Mouse (Mus musculus): ENCODE data around the gene Ildr1. TPM values are rescaled to one million over a fixed set of nuclear protein-coding genes. Genes with fewer than 3 reads are reported as not detected.

Ildr1 gene
- total RNA-seq (2018; cell fraction: chromatin; rRNA removed), result under 1 TPM in 6 of 26 experiments, not detected in 20; 0.27 to 0.67 (median 0.47) TPM
- under 1 TPM in 10 of 26 experiments, not detected in 16; 0.04 to 0.38 (median 0.10) TPM for total RNA-seq (2018; cell fraction: cytosol; rRNA removed)
- 1 to 10 TPM in 2 of 26 experiments, under 1 TPM in 8, not detected in 16; 0.25 to 2.7 (median 0.48) TPM for total RNA-seq (2018; cell fraction: nucleus; rRNA removed)
- not detected in 3 replicates for polyA plus RNA-seq (2018)

DNA sequence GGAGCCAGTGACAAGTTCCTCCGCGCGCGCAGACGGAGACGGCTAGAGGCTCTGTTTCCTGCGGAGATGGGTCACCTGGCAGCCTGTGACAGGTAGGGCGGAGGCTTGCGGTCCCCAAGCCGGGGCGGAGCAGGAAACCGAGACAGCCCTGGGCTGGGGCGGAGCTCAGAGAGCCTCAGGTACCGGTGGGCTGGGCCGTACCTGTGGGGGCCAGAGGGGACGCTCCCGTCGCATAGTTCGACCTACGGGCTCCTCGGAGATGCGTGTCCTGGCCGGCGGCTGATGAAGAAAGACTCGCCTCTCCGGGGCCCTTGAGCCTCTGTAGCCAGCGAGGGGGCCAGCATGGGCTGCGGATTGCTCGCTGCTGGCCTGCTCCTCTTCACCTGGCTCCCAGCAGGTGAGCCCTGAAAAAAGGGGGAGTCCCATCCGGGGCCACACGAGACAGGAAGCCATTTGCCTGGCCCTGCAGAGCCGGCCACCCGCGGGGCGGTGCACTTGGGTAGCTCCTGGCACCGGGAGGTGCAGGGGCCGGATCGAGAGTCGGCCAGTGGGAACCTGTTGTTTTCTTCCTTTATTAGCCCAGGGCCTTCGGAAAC lies at the start of gene Ildr1:
TSS of gene Ildr1 (plus strand) at position 161 of the 596 bp plus-strand sequence.
- Histone ChIP-seq H3K79me2 (ENCODE audit: inconsistent target) (no peaks in the 10 kb centered on the region), H3K4me3 (ENCODE audit: inconsistent target) (no peak within 1 kb of the TSS), H3K27ac (no peak within 1 kb of the TSS), H3K36me3 (ENCODE audit: inconsistent target) (no peaks in the 10 kb centered on the region)
- 10% methylated on average over 40 of the region's 40 CpGs for WGBS (ENCODE audit: missing documents)

- no peaks in the 10 kb centered on the region; the same call in 1 of the 2 replicates for H3K79me2 ChIP-seq (ENCODE audit: inconsistent target)
- H3K36me3 ChIP-seq (ENCODE audit: inconsistent target), result no peaks in the 10 kb centered on the region; the same call in 1 of the 2 replicates
- H3K27ac ChIP-seq, result no peak overlapping the region
- 69% methylated on average over 6 of the region's 6 CpGs for WGBS (ENCODE audit: missing documents)
- no peak overlapping the region for H3K4me3 ChIP-seq (ENCODE audit: inconsistent target)
These were observed 48.7 kb upstream of the Ildr1 start for GRCm38 (mm10) chr16:36645124-36645523.

DNA sequence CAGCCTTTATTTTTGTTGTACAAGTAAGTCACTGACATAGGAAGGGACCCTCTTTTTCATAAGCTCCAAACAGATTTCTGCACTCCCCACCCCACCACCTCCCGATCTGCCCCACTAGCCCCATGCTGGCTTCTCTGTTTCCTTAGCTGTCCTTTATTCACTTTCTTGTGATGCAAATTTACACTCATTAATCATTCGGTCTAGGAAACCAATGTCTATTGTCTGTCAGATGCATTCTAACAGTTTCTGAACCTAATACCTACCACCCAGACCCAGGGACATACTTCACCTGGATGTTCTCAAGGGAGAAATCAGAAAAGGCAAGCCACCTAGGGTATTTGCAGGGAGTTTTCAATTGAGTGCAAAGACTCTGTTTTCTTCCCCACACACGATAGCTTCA lies 44.5 kb upstream of the Ildr1 start:
- Histone ChIP-seq H3K4me3 (ENCODE audit: inconsistent target) (no peak overlapping the region), H3K27ac (no peak overlapping the region), H3K79me2 (ENCODE audit: inconsistent target) (no peaks in the 10 kb centered on the region; the same call in 1 of the 2 replicates), H3K36me3 (ENCODE audit: inconsistent target) (no peaks in the 10 kb centered on the region)
- 92% methylated on average over 3 of the region's 3 CpGs for WGBS (ENCODE audit: missing documents)

- Histone ChIP-seq H3K36me3 (ENCODE audit: inconsistent target) (no peaks in the 10 kb centered on the region), H3K79me2 (ENCODE audit: inconsistent target) (no peaks in the 10 kb centered on the region; the same call in 1 of the 2 replicates), H3K27ac (no peak overlapping the region), H3K4me3 (ENCODE audit: inconsistent target) (no peak overlapping the region)
- 90% methylated on average over 4 of the region's 4 CpGs for WGBS (ENCODE audit: missing documents)
These were observed 43.3 kb upstream of the Ildr1 start for GRCm38 (mm10) chr16:36650511-36650910.

GRCm38 (mm10) chr16:36651174-36651766 lies 42.5 kb upstream of the Ildr1 start:
- Histone ChIP-seq H3K79me2 (ENCODE audit: inconsistent target) (no peaks in the 10 kb centered on the region; the same call in 1 of the 2 replicates), H3K27ac (no peak overlapping the region), H3K36me3 (ENCODE audit: inconsistent target) (no peaks in the 10 kb centered on the region), H3K4me3 (ENCODE audit: inconsistent target) (no peak overlapping the region)
- 94% methylated on average over 6 of the region's 6 CpGs for WGBS (ENCODE audit: missing documents)

DNA sequence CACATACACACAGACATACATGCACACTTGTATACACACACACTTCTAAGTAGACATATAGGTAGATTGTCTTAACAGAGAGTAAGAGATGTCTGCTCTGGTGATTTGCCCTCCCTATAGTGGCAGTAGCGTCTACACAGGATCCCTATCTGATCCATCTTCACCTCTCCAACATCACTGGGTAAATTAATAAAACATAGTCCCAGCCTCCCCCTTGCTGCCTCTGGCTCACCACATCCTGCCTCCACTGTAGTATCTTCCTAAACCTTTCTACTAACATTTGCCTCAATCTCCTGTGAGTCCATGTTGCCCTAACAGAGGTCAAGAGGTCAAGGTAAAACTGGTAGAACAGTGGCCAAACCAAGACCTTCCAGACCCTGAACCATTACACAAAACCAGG lies 38.6 kb upstream of the Ildr1 start:
- H3K4me3 ChIP-seq (ENCODE audit: inconsistent target), result no peak overlapping the region
- H3K79me2 ChIP-seq (ENCODE audit: inconsistent target), result peaks cover 4% of the 10 kb centered on the region; the same call in 1 of the 2 replicates
- no peaks in the 10 kb centered on the region for H3K36me3 ChIP-seq (ENCODE audit: inconsistent target)
- H3K27ac ChIP-seq, result peak overlapping the region; percentile 31
- WGBS (ENCODE audit: missing documents), result 89% methylated on average over 1 of the region's 1 CpGs

GRCm38 (mm10) chr16:36655910-36656309 lies 37.9 kb upstream of the Ildr1 start:
- H3K36me3 ChIP-seq (ENCODE audit: inconsistent target), result 0 out of 2 replicates have a peak, but pooled peaks cover 2% of the 10 kb centered on the region
- WGBS (ENCODE audit: missing documents), result 10% methylated on average over 4 of the region's 4 CpGs
- peak overlapping the region; percentile 31 for H3K27ac ChIP-seq

DNA sequence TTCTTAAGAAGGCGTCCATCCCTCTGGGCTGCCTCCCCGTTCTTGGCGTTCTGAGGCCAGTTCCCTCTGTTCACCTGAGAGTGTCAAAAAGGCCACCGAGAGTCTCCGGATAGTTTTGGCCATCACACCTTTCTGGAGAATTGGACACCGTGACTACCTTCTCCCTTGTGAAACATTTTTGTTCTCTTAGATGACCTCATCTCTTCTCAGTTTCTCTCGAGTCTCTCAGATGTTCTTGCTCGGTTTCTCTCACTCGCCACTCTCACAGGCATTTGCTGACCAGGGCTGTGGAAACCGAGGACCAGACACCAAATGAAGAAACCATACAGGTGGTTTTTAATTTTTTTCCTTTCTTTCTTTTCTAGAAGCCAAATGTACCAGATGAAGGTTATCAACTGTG lies 32.4 kb upstream of the Ildr1 start:
- Histone ChIP-seq H3K36me3 (ENCODE audit: inconsistent target) (0 out of 2 replicates have a peak, but pooled peaks cover 5% of the 10 kb centered on the region), H3K4me3 (ENCODE audit: inconsistent target) (no peak overlapping the region), H3K79me2 (ENCODE audit: inconsistent target) (peaks cover 48% of the 10 kb centered on the region; the same call in 1 of the 2 replicates), H3K27ac (no peak overlapping the region)
- WGBS (ENCODE audit: missing documents), result 91% methylated on average over 10 of the region's 10 CpGs

More at GRCm38 (mm10) chr16:36655910-36656309, 37.9 kb upstream of the Ildr1 start:
- peaks cover 11% of the 10 kb centered on the region; the same call in 1 of the 2 replicates for H3K79me2 ChIP-seq (ENCODE audit: inconsistent target)
- H3K4me3 ChIP-seq (ENCODE audit: inconsistent target), result no peak overlapping the region

DNA sequence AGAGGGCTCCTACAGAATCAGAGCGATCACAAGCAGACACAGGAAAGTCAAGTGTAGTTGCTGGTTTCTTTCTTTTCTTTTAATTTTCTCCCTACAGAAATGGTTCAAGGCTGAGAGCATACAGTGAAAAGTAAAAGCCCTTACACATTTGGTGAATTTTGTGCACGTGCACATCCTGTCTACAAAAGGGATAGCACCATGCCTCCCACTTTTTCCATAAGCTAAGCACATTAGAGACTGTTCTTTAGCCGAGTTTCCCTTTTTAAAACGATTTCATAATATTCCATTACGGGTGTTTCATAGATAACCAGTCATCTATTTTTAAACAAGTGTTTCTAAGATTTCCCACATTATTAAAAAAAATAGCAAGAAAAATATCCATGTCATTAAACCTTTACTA lies 30.3 kb upstream of the Ildr1 start:
- Histone ChIP-seq H3K4me3 (ENCODE audit: inconsistent target) (no peak overlapping the region), H3K27ac (peak overlapping the region; percentile 4; the same call in 1 of the 2 replicates)
- 31% methylated on average over 5 of the region's 5 CpGs for WGBS (ENCODE audit: missing documents)

DNA sequence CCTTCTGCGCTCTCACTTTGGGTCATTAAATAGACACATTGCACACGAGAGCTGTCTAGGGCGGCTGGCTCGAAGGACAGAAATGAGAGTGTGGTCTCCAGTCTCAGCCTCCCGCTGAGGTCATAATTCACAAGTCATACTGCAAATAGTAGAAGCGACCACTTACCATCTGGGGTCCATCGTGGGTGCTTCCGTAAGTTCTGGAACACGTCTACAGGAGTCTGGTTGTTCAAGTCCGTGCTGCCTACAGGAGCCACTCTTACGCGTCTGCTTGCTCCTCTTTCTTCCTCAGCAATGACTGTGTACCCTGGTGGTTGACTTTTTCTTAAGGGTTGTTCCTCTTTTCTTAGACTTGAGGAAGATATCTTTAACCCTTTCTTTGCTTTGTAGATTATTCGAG lies 28.0 kb upstream of the Ildr1 start, which contains the start of gene Cd86:
TSS of gene Cd86 (minus strand) at position 300 of the 400 bp plus-strand sequence.
- Histone ChIP-seq H3K27ac (peak within 1 kb of the TSS; percentile 63), H3K4me3 (ENCODE audit: inconsistent target) (peak within 1 kb of the TSS; percentile 40), H3K36me3 (ENCODE audit: inconsistent target) (0 out of 2 replicates have a peak, but pooled peaks cover 5% of the 10 kb centered on the region), H3K79me2 (ENCODE audit: inconsistent target) (peaks cover 38% of the 10 kb centered on the region; the same call in 1 of the 2 replicates)
- 0% methylated on average over 13 of the region's 13 CpGs for WGBS (ENCODE audit: missing documents)

More for the DNA sequence above, 30.3 kb upstream of the Ildr1 start:
- H3K79me2 ChIP-seq (ENCODE audit: inconsistent target), result peaks cover 48% of the 10 kb centered on the region; the same call in 1 of the 2 replicates
- 0 out of 2 replicates have a peak, but pooled peaks cover 5% of the 10 kb centered on the region for H3K36me3 ChIP-seq (ENCODE audit: inconsistent target)

DNA sequence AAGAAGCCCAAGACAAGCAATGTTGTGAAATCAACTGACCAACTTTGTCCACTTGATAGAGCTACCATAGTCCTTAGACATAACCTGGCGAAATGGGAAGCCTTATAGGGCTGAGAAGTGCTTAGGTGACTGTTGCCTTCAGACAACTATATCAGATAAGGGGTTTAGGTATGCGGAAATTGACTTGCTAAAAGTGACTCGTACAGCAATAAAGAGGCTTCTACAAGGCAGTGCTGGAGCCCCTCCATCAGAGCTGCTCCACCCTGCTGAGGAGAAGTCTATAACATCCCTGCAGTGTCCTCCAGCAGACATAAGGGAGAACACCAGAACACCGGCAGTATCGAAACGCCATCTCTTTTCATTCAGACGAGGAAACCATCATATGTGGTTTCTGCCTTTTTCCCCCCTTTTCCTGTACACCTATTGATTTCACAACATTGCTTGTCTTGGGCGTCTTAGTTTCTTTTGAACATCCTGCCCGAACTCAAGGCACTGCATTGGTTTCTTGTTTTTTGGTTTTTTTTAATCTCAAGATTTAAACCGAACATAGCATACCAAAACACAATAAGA lies 27.2 kb upstream of the Ildr1 start:
- peaks cover 31% of the 10 kb centered on the region; the same call in 1 of the 2 replicates for H3K79me2 ChIP-seq (ENCODE audit: inconsistent target)
- no peak overlapping the region for H3K27ac ChIP-seq
- 62% methylated on average over 10 of the region's 10 CpGs for WGBS (ENCODE audit: missing documents)
- H3K4me3 ChIP-seq (ENCODE audit: inconsistent target), result no peak overlapping the region
- H3K36me3 ChIP-seq (ENCODE audit: inconsistent target), result no peaks in the 10 kb centered on the region

DNA sequence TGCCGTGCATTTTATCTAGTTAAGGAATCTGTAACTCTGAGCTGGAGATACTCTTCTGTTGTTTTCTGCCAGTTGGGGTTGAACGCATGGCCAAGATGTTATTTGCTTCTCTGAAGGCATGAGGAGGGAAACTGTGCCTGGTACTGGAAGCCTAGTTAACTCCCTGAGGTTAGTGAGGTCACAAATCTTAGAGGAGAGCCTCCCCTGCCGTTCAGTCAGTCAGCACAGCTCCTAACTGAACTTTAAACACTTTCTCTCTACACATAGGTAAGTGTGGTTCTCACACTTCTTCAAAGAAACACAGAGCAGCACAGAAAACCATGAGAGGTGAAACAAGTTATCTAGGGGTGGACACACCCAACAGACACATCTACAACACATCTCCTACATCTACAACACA lies 23.2 kb upstream of the Ildr1 start:
- Histone ChIP-seq H3K36me3 (ENCODE audit: inconsistent target) (no peaks in the 10 kb centered on the region), H3K79me2 (ENCODE audit: inconsistent target) (no peaks in the 10 kb centered on the region), H3K27ac (no peak overlapping the region), H3K4me3 (ENCODE audit: inconsistent target) (no peak overlapping the region)
- WGBS (ENCODE audit: missing documents), result 91% methylated on average over 3 of the region's 3 CpGs

DNA sequence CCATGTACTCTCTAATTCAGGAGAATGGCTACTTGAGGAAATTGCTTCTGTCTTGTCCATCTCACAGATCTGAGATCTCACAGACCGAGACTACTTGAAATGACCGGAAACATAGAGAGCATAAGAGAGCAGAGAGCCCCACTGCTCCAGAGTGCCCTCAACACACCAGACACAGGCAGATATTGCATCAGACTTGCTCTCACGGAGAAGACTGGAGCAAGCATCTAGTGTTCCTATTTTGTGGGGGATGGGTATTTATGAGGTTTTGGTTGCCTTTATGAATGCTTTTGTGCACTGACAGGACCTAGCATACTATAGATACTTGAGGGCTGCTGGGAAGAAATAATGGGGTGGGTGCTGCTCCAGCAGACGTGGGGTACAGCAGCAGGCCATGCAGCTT lies 20.6 kb upstream of the Ildr1 start:
- Histone ChIP-seq H3K27ac (0 out of 2 replicates have a peak overlapping the region, but pooled peaks have one; percentile 8), H3K4me3 (ENCODE audit: inconsistent target) (no peak overlapping the region), H3K36me3 (ENCODE audit: inconsistent target) (no peaks in the 10 kb centered on the region), H3K79me2 (ENCODE audit: inconsistent target) (no peaks in the 10 kb centered on the region)
- 36% methylated on average over 4 of the region's 4 CpGs for WGBS (ENCODE audit: missing documents)

- WGBS (ENCODE audit: missing documents), result 73% methylated on average over 6 of the region's 7 CpGs
- Histone ChIP-seq H3K4me3 (ENCODE audit: inconsistent target) (no peak overlapping the region), H3K79me2 (ENCODE audit: inconsistent target) (no peaks in the 10 kb centered on the region), H3K27ac (no peak overlapping the region), H3K36me3 (ENCODE audit: inconsistent target) (no peaks in the 10 kb centered on the region)
These were observed 19.1 kb upstream of the Ildr1 start for GRCm38 (mm10) chr16:36674457-36675204.
